Mouse (Mus musculus): ENCODE data around the gene Acyp2. TPM values are rescaled to one million over a fixed set of nuclear protein-coding genes. Genes with fewer than 3 reads are reported as not detected.
A peak's percentile ranks its signal among the peaks of the same experiment; 100 is the strongest.

Acyp2 gene
- 22.2 and 34.9 TPM in 2 replicates for polyA plus RNA-seq (2014; fragmentation: Nextera tagmentation; extraction: Ambion mirVana)

GRCm38 (mm10) chr11:30649001-30649637, at the start of gene Acyp2:
TSS of gene Acyp2 (minus strand) at chr11:30649587.
- Histone ChIP-seq H3K4me1 (ENCODE audit: control insufficient read depth, insufficient read depth, low read length) (no peaks in the 10 kb centered on the region), H3K9ac (ENCODE audit: low read depth, low read length) (peak within 1 kb of the TSS; percentile 77), H3K36me3 (ENCODE audit: control insufficient read depth, insufficient read depth, low read length) (no peaks in the 10 kb centered on the region), H3K4me2 (replicated peaks; ENCODE audit: low read depth, low read length) (peak within 1 kb of the TSS; percentile 54), H3K27ac (ENCODE audit: low read depth, low read length) (peak within 1 kb of the TSS; percentile 82; the same call in 1 of the 2 replicates), H3K4me3 (ENCODE audit: low read length) (peak within 1 kb of the TSS; percentile 71), H3K9me3 (ENCODE audit: control insufficient read depth, low read length) (no peaks in the 10 kb centered on the region), H3K27me3 (ENCODE audit: control insufficient read depth, insufficient read depth, low read length) (no peaks in the 10 kb centered on the region)
- peak; percentile 98 for ATAC-seq (ENCODE audit: low FRiP score, low TSS enrichment)
- WGBS = under 1% methylated on average over 40 of the region's 40 CpGs

DNA sequence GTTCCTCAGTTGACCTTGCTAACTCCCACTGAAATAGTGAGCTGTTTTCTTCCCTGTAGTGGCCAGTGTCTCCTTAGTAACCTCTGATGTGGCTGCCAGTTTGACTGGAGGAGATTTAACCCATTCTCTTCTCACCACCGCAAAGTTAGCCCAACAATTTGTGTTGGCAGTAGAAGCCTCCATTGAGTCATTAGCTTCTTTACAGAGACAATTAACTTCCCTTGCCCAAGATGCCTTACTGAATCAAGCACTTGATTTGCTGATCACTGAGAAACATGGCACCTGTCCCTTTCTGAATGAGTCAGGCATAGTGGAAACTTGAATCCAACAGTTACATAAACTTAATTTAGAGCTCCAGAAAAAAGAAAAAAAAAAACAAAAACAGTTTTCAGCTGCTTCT, 40.0 kb upstream of the Acyp2 start:
- Histone ChIP-seq H3K27ac (ENCODE audit: low read depth, low read length) (no peak overlapping the region), H3K27me3 (ENCODE audit: control insufficient read depth, insufficient read depth, low read length) (no peaks in the 10 kb centered on the region), H3K4me2 (replicated peaks; ENCODE audit: low read depth, low read length) (no peak overlapping the region), H3K4me1 (ENCODE audit: control insufficient read depth, insufficient read depth, low read length) (no peaks in the 10 kb centered on the region), H3K36me3 (ENCODE audit: control insufficient read depth, insufficient read depth, low read length) (no peaks in the 10 kb centered on the region), H3K4me3 (ENCODE audit: low read length) (no peak overlapping the region), H3K9me3 (ENCODE audit: control insufficient read depth, low read length) (no peaks in the 10 kb centered on the region), H3K9ac (ENCODE audit: low read depth, low read length) (no peak overlapping the region)
- no peak for ATAC-seq (ENCODE audit: low FRiP score, low TSS enrichment)
- 69% methylated on average over 1 of the region's 1 CpGs for WGBS

DNA sequence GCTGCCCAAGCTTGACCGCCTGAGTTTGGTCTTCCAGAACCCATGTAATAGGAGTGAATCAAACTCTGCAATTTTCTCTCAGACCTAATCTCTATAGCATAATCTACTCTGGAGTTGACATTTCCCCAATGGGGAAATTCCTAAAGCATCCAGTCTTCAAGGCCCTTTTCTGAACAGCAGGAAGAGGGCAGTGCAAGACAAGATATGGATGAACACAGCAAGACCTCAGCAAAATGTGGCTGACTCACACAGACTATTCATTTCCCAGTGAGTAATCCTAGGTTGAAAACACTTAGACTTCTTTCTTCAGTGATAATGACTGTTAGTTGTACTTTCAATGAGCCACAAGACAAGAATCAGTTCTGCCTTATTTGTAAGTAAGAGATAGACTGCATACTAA, 26.7 kb upstream of the Acyp2 start:
- no peak for ATAC-seq (ENCODE audit: low FRiP score, low TSS enrichment)
- Histone ChIP-seq H3K27ac (ENCODE audit: low read depth, low read length) (no peak overlapping the region), H3K9ac (ENCODE audit: low read depth, low read length) (no peak overlapping the region), H3K4me3 (ENCODE audit: low read length) (no peak overlapping the region), H3K9me3 (ENCODE audit: control insufficient read depth, low read length) (no peaks in the 10 kb centered on the region), H3K4me1 (ENCODE audit: control insufficient read depth, insufficient read depth, low read length) (no peaks in the 10 kb centered on the region), H3K4me2 (replicated peaks; ENCODE audit: low read depth, low read length) (no peak overlapping the region), H3K27me3 (ENCODE audit: control insufficient read depth, insufficient read depth, low read length) (no peaks in the 10 kb centered on the region), H3K36me3 (ENCODE audit: control insufficient read depth, insufficient read depth, low read length) (no peaks in the 10 kb centered on the region)
- 93% methylated on average over 1 of the region's 1 CpGs for whole genome bisulfite sequencing

DNA sequence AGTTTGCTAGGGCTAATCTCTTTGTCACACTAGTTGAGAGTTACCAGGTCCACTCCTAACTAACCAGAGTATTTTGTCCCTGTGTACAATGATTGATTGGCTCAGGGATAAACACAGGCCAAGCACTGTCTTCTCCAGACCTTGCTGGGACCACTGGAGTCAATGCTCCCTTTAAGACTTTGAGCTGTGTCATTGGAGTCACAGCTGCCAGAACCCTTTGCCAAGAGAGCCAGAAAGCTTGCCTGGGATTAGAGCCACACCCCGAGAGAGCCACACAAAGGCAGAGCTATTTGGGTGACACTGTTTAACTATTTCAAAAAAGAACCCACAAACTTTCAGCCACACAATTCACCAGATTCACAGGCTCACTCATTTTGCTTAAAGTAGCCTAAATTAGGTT, 23.3 kb upstream of the Acyp2 start:
- 68% methylated on average over 1 of the region's 1 CpGs for WGBS
- ATAC-seq (ENCODE audit: low FRiP score, low TSS enrichment) = no peak

GRCm38 (mm10) chr11:30663001-30663400, 13.6 kb upstream of the Acyp2 start:
- Histone ChIP-seq H3K9ac (ENCODE audit: low read depth, low read length) (no peak overlapping the region), H3K4me1 (ENCODE audit: control insufficient read depth, insufficient read depth, low read length) (no peaks in the 10 kb centered on the region), H3K4me2 (replicated peaks; ENCODE audit: low read depth, low read length) (no peak overlapping the region), H3K27ac (ENCODE audit: low read depth, low read length) (no peak overlapping the region), H3K9me3 (ENCODE audit: control insufficient read depth, low read length) (no peaks in the 10 kb centered on the region), H3K27me3 (ENCODE audit: control insufficient read depth, insufficient read depth, low read length) (no peaks in the 10 kb centered on the region), H3K4me3 (ENCODE audit: low read length) (no peak overlapping the region), H3K36me3 (ENCODE audit: control insufficient read depth, insufficient read depth, low read length) (no peaks in the 10 kb centered on the region)
- no peak for ATAC-seq (ENCODE audit: low FRiP score, low TSS enrichment)
- WGBS = 87% methylated on average over 3 of the region's 3 CpGs

More for the DNA sequence above, 23.3 kb upstream of the Acyp2 start:
- Histone ChIP-seq H3K4me3 (ENCODE audit: low read length) (no peak overlapping the region), H3K36me3 (ENCODE audit: control insufficient read depth, insufficient read depth, low read length) (no peaks in the 10 kb centered on the region), H3K27ac (ENCODE audit: low read depth, low read length) (no peak overlapping the region), H3K9me3 (ENCODE audit: control insufficient read depth, low read length) (no peaks in the 10 kb centered on the region), H3K4me1 (ENCODE audit: control insufficient read depth, insufficient read depth, low read length) (no peaks in the 10 kb centered on the region), H3K4me2 (replicated peaks; ENCODE audit: low read depth, low read length) (no peak overlapping the region), H3K27me3 (ENCODE audit: control insufficient read depth, insufficient read depth, low read length) (no peaks in the 10 kb centered on the region), H3K9ac (ENCODE audit: low read depth, low read length) (no peak overlapping the region)

- Histone ChIP-seq H3K4me1 (ENCODE audit: control insufficient read depth, insufficient read depth, low read length) (no peaks in the 10 kb centered on the region), H3K9ac (ENCODE audit: low read depth, low read length) (no peak overlapping the region), H3K27me3 (ENCODE audit: control insufficient read depth, insufficient read depth, low read length) (no peaks in the 10 kb centered on the region), H3K36me3 (ENCODE audit: control insufficient read depth, insufficient read depth, low read length) (no peaks in the 10 kb centered on the region), H3K4me3 (ENCODE audit: low read length) (no peak overlapping the region), H3K9me3 (ENCODE audit: control insufficient read depth, low read length) (no peaks in the 10 kb centered on the region), H3K27ac (ENCODE audit: low read depth, low read length) (no peak overlapping the region), H3K4me2 (replicated peaks; ENCODE audit: low read depth, low read length) (no peak overlapping the region)
- ATAC-seq (ENCODE audit: low FRiP score, low TSS enrichment) = peak; percentile 35; the same call in 1 of the 2 replicates
- 75% methylated on average over 2 of the region's 2 CpGs for WGBS
Measured at GRCm38 (mm10) chr11:30662591-30662990, 13.2 kb upstream of the Acyp2 start.

GRCm38 (mm10) chr11:30657069-30657468, 7.7 kb upstream of the Acyp2 start:
- Histone ChIP-seq H3K4me2 (replicated peaks; ENCODE audit: low read depth, low read length) (no peak overlapping the region), H3K9me3 (ENCODE audit: control insufficient read depth, low read length) (no peaks in the 10 kb centered on the region), H3K27ac (ENCODE audit: low read depth, low read length) (no peak overlapping the region), H3K27me3 (ENCODE audit: control insufficient read depth, insufficient read depth, low read length) (no peaks in the 10 kb centered on the region), H3K4me1 (ENCODE audit: control insufficient read depth, insufficient read depth, low read length) (no peaks in the 10 kb centered on the region), H3K36me3 (ENCODE audit: control insufficient read depth, insufficient read depth, low read length) (no peaks in the 10 kb centered on the region), H3K4me3 (ENCODE audit: low read length) (no peak overlapping the region), H3K9ac (ENCODE audit: low read depth, low read length) (no peak overlapping the region)
- WGBS = 29% methylated on average over 2 of the region's 2 CpGs
- peak; percentile 43; the same call in 1 of the 2 replicates for ATAC-seq (ENCODE audit: low FRiP score, low TSS enrichment)

DNA sequence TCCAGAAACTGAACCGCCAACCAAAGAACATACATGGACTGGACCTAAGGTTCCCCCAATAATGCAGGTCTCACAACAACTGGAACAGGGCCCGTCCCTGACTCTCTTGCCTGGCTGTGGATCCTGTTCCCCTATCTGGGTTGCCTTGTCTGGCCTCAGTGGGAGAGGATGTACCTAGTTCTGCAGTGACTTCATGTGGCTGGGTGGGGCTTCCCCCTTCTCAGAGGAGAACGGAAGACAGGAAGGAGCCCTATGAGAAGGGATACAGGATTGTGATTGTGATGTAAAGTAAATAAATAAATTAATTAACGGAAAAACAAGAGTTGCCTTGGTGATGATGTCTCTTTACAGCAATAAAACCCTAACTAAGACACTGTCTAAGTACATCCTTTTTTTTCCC, 6.7 kb upstream of the Acyp2 start:
- ATAC-seq (ENCODE audit: low FRiP score, low TSS enrichment) = no peak
- 91% methylated on average over 4 of the region's 4 CpGs for WGBS

DNA sequence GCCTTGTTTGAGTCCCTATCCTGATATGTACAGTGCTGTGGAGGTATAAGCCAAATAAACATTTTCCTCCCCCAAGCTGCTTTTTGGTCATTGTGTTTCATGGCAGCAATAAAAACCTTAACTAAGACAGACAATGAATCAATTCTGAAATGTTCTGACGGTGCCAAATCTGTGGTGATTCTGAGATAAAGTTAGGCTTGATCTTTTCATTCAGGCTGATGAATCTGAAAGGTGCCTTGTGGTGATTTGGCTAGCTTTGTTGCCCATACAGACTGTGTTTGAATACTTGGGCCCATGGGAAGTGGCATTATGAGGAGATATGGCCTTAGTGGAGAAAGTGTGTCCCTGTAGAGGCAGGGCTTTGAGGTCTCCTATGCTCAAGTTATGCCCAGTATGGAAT, 1.0 kb upstream of the Acyp2 start:
- Histone ChIP-seq H3K4me1 (ENCODE audit: control insufficient read depth, insufficient read depth, low read length) (no peaks in the 10 kb centered on the region), H3K9me3 (ENCODE audit: control insufficient read depth, low read length) (no peaks in the 10 kb centered on the region), H3K27me3 (ENCODE audit: control insufficient read depth, insufficient read depth, low read length) (no peaks in the 10 kb centered on the region), H3K27ac (ENCODE audit: low read depth, low read length) (no peak overlapping the region), H3K36me3 (ENCODE audit: control insufficient read depth, insufficient read depth, low read length) (no peaks in the 10 kb centered on the region), H3K9ac (ENCODE audit: low read depth, low read length) (no peak overlapping the region), H3K4me3 (ENCODE audit: low read length) (no peak overlapping the region), H3K4me2 (replicated peaks; ENCODE audit: low read depth, low read length) (no peak overlapping the region)
- WGBS = 53% methylated on average over 1 of the region's 1 CpGs
- no peak for ATAC-seq (ENCODE audit: low FRiP score, low TSS enrichment)

More for the DNA sequence above, 6.7 kb upstream of the Acyp2 start:
- Histone ChIP-seq H3K36me3 (ENCODE audit: control insufficient read depth, insufficient read depth, low read length) (no peaks in the 10 kb centered on the region), H3K4me2 (replicated peaks; ENCODE audit: low read depth, low read length) (no peak overlapping the region), H3K9ac (ENCODE audit: low read depth, low read length) (no peak overlapping the region), H3K4me3 (ENCODE audit: low read length) (no peak overlapping the region), H3K4me1 (ENCODE audit: control insufficient read depth, insufficient read depth, low read length) (no peaks in the 10 kb centered on the region), H3K27me3 (ENCODE audit: control insufficient read depth, insufficient read depth, low read length) (no peaks in the 10 kb centered on the region), H3K9me3 (ENCODE audit: control insufficient read depth, low read length) (no peaks in the 10 kb centered on the region), H3K27ac (ENCODE audit: low read depth, low read length) (no peak overlapping the region)
